Mouse (Mus musculus) stomach, embryonic 14.5 days (tissue): ENCODE data around the gene E430018J23Rik. TPM values are rescaled to one million over a fixed set of nuclear protein-coding genes. Genes with fewer than 3 reads are reported as not detected.
"Not testable (repeated sequence)": the region's sequence is repeated elsewhere in the genome, so short reads cannot be mapped to it uniquely, and the experiment has no call there.

Source experiments
- ATAC-seq: fragments of 200-750 bp; cut with Nextera tagmentation; 2 replicates; pipeline ENCODE4 v1.8.0; 2017; ENCODE audit warnings: low read depth, moderate TSS enrichment; ENCODE audit not compliant: insufficient number of reproducible peaks, insufficient read depth, low FRiP score
- H3K27ac ChIP-seq: fragments of 300-500 bp; sonication (generic); 2 replicates; pipeline ENCODE4 v1.5.1; 2014; ENCODE audit warnings: mild to moderate bottlenecking, low read length, moderate library complexity, mixed read lengths
- H3K27me3 ChIP-seq: fragments of 300-500 bp; sonication (generic); 2 replicates; pipeline ENCODE4 v1.6.1; 2014; ENCODE audit warnings: low read length, control low read depth, mixed read lengths; ENCODE audit not compliant: control insufficient read depth, insufficient read depth
- H3K36me3 ChIP-seq: fragments of 300-500 bp; sonication (generic); 2 replicates; pipeline ENCODE4 v1.6.1; 2014; ENCODE audit warnings: mild to moderate bottlenecking, control low read depth, low read length, moderate library complexity, mixed read lengths; ENCODE audit not compliant: control insufficient read depth, insufficient read depth
- H3K4me1 ChIP-seq: fragments of 300-500 bp; sonication (generic); 2 replicates; pipeline ENCODE4 v1.6.1; 2014; ENCODE audit warnings: low read length, control low read depth, mixed read lengths; ENCODE audit not compliant: control insufficient read depth, insufficient read depth
- H3K4me2 ChIP-seq: fragments of 300-500 bp; sonication (generic); replicated peaks from 2 replicates; pipeline ENCODE4 v1.6.1; 2014; ENCODE audit warnings: low read depth, low read length, control low read depth
- H3K4me3 ChIP-seq: fragments of 300-500 bp; sonication (generic); 2 replicates; pipeline ENCODE4 v1.5.1; 2014; ENCODE audit warnings: low read depth, low read length, control low read depth
- H3K9ac ChIP-seq: fragments of 300-500 bp; sonication (generic); replicated peaks from 2 replicates; pipeline ENCODE4 v1.6.1; 2014; ENCODE audit warnings: low read depth, mild to moderate bottlenecking, control low read depth, low read length, moderate library complexity, mixed read lengths
- H3K9me3 ChIP-seq: fragments of 300-500 bp; sonication (generic); 2 replicates; pipeline ENCODE4 v1.6.1; 2016; ENCODE audit warnings: low read depth, low read length, control low read depth; ENCODE audit not compliant: control insufficient read depth
- WGBS: fragments of 180-500 bp; shearing (Covaris S2); extraction: QIAGEN DNeasy Blood & Tissue Kit; methylation state at CpG from one replicate; pipeline ENCODE4 v1.1.7; 2014; 5-methylcytosine and 5-hydroxymethylcytosine counted together
- polyA plus RNA-seq: library from polyadenylated mRNA; unstranded; fragments of >200 nt; fragmentation: Nextera tagmentation; extraction: Ambion mirVana; gene quantifications from 2 replicates; pipeline ENCODE4 v1.2.1, GENCODE M21; 2014

The E430018J23Rik gene
- polyA plus RNA-seq, 1 experiment from 2014 or later, result 9.7 TPM

GRCm38 (mm10) chr7:127390306-127390705, 3.1 kb downstream of the E430018J23Rik start:
- Histone ChIP-seq H3K36me3 (0 out of 2 replicates have a peak, but pooled peaks cover 6% of the 10 kb centered on the region), H3K27me3 (no peaks in the 10 kb centered on the region), H3K9ac (no peak overlapping the region), H3K9me3 (no peaks in the 10 kb centered on the region), H3K4me3 (no peak overlapping the region), H3K27ac (no peak overlapping the region), H3K4me1 (peaks cover 5% of the 10 kb centered on the region; the same call in 1 of the 2 replicates), H3K4me2 (no peak overlapping the region)
- WGBS, result 79% methylated on average over 7 of the region's 7 CpGs
- ATAC-seq, result no peak

- not testable (repeated sequence) for ATAC-seq, H3K4me1 ChIP-seq, H3K4me2 ChIP-seq, H3K9ac ChIP-seq, H3K27me3 ChIP-seq, H3K27ac ChIP-seq, H3K36me3 ChIP-seq, H3K4me3 ChIP-seq, H3K9me3 ChIP-seq
Observed at GRCm38 (mm10) chr7:127388201-127388600, 5.2 kb downstream of the E430018J23Rik start.

GRCm38 (mm10) chr7:127386641-127387392, 6.6 kb downstream of the E430018J23Rik start, which contains the start of gene 9130019O22Rik:
TSS of gene 9130019O22Rik (minus strand) at chr7:127387166.
- H3K4me3 ChIP-seq, result peak within 1 kb of the TSS; percentile 46
- H3K36me3 ChIP-seq, result 0 out of 2 replicates have a peak, but pooled peaks cover 5% of the 10 kb centered on the region
- 10% methylated on average over 38 of the region's 38 CpGs for WGBS
- H3K9me3 ChIP-seq, result no peaks in the 10 kb centered on the region
- no peaks in the 10 kb centered on the region for H3K27me3 ChIP-seq
- H3K27ac ChIP-seq, result peak within 1 kb of the TSS; percentile 33; the same call in 1 of the 2 replicates
- no peaks in the 10 kb centered on the region for H3K4me1 ChIP-seq
- peak within 1 kb of the TSS; percentile 62 for H3K4me2 ChIP-seq
- peak; percentile 89 for ATAC-seq
- peak within 1 kb of the TSS; percentile 50 for H3K9ac ChIP-seq

- H3K9ac ChIP-seq, H3K36me3 ChIP-seq, H3K9me3 ChIP-seq, H3K4me3 ChIP-seq, ATAC-seq, H3K4me2 ChIP-seq, H3K4me1 ChIP-seq, H3K27me3 ChIP-seq, H3K27ac ChIP-seq: not testable (repeated sequence)
- 96% methylated on average over 4 of the region's 4 CpGs for WGBS
Observed at GRCm38 (mm10) chr7:127385560-127385959, 7.9 kb downstream of the E430018J23Rik start.

GRCm38 (mm10) chr7:127378310-127378921, 15.0 kb downstream of the E430018J23Rik start:
- Histone ChIP-seq H3K9ac (no peak overlapping the region), H3K4me1 (no peaks in the 10 kb centered on the region)
- WGBS, result 62% methylated on average over 6 of the region's 6 CpGs

GRCm38 (mm10) chr7:127375271-127376245, 17.9 kb downstream of the E430018J23Rik start, which contains the start of gene Zfp747:
TSS of gene Zfp747 (minus strand) at chr7:127376050.
- not testable (repeated sequence) for H3K9me3 ChIP-seq, H3K27me3 ChIP-seq, H3K36me3 ChIP-seq, H3K4me1 ChIP-seq
- WGBS, result 1% methylated on average over 49 of the region's 49 CpGs
- Histone ChIP-seq H3K4me3 (peak within 1 kb of the TSS; percentile 62), H3K9ac (peak within 1 kb of the TSS; percentile 37; the same call in 1 of the 2 replicates), H3K27ac (peak within 1 kb of the TSS; percentile 44; the same call in 1 of the 2 replicates), H3K4me2 (peak within 1 kb of the TSS; percentile 60)
- peak; percentile 93 for ATAC-seq

More at GRCm38 (mm10) chr7:127378310-127378921, 15.0 kb downstream of the E430018J23Rik start:
- Histone ChIP-seq H3K4me3 (no peak overlapping the region), H3K36me3 (no peaks in the 10 kb centered on the region), H3K9me3 (no peaks in the 10 kb centered on the region), H3K27me3 (no peaks in the 10 kb centered on the region), H3K27ac (no peak overlapping the region), H3K4me2 (no peak overlapping the region)
- ATAC-seq, result no peak

- WGBS, result 75% methylated on average over 3 of the region's 3 CpGs
- not testable (repeated sequence) for ATAC-seq, H3K4me1 ChIP-seq, H3K36me3 ChIP-seq, H3K9ac ChIP-seq, H3K27ac ChIP-seq, H3K4me2 ChIP-seq, H3K9me3 ChIP-seq, H3K27me3 ChIP-seq, H3K4me3 ChIP-seq
Observed at GRCm38 (mm10) chr7:127371870-127372269, 21.6 kb downstream of the E430018J23Rik start.

GRCm38 (mm10) chr7:127371213-127371612, 22.2 kb downstream of the E430018J23Rik start:
- Histone ChIP-seq H3K9ac (no peak overlapping the region), H3K27ac (no peak overlapping the region), H3K4me1 (no peaks in the 10 kb centered on the region), H3K4me2 (no peak overlapping the region), H3K27me3 (no peaks in the 10 kb centered on the region), H3K36me3 (no peaks in the 10 kb centered on the region), H3K9me3 (no peaks in the 10 kb centered on the region), H3K4me3 (no peak overlapping the region)
- 77% methylated on average over 2 of the region's 2 CpGs for WGBS
- no peak for ATAC-seq
